Mouse (Mus musculus) lung, postnatal 0 days (tissue): Measurements from ENCODE around the gene Ttc39d. TPM values are rescaled to one million over a fixed set of nuclear protein-coding genes. Genes with fewer than 3 reads are reported as not detected.

ENCODE experiments used
- ATAC-seq: fragments of 200-750 bp; cut with Nextera tagmentation; 2 replicates; pipeline ENCODE4 v1.8.0; 2017; ENCODE audit warnings: moderate library complexity
- DNase-seq: peaks from one replicate; pipeline ENCODE4 v3.0.0-alpha.2; 2016; ENCODE audit warnings: low spot score
- H3K27ac ChIP-seq: fragments of 300-500 bp; sonication (generic); 2 replicates; pipeline ENCODE4 v1.5.1; 2014; ENCODE audit warnings: antibody characterized with exemption, mild to moderate bottlenecking, low read length, mixed read lengths
- H3K27me3 ChIP-seq: fragments of 300-500 bp; sonication (generic); replicated peaks from 2 replicates; pipeline ENCODE4 v1.6.1; 2014; ENCODE audit warnings: low read length, mixed read lengths; ENCODE audit not compliant: insufficient read depth
- H3K36me3 ChIP-seq: fragments of 300-500 bp; sonication (generic); 2 replicates; pipeline ENCODE4 v1.6.1; 2014; ENCODE audit warnings: low read length, mixed read lengths; ENCODE audit not compliant: insufficient read depth
- H3K4me1 ChIP-seq: fragments of 300-500 bp; sonication (generic); 2 replicates; pipeline ENCODE4 v1.6.1; 2014; ENCODE audit warnings: antibody characterized with exemption, low read depth, low read length, mixed read lengths; ENCODE audit not compliant: insufficient read depth
- H3K4me2 ChIP-seq: fragments of 300-500 bp; sonication (generic); replicated peaks from 2 replicates; pipeline ENCODE4 v1.6.1; 2014; ENCODE audit warnings: low read depth, mild to moderate bottlenecking, low read length, moderate library complexity, mixed read lengths
- H3K4me3 ChIP-seq: fragments of 300-500 bp; sonication (generic); 2 replicates; pipeline ENCODE4 v1.5.1; 2014; ENCODE audit warnings: low read depth, low read length
- H3K9ac ChIP-seq: fragments of 300-500 bp; sonication (generic); replicated peaks from 2 replicates; pipeline ENCODE4 v1.6.1; 2014; ENCODE audit warnings: low read depth, mild to moderate bottlenecking
- H3K9me3 ChIP-seq: fragments of 300-500 bp; sonication (generic); 2 replicates; pipeline ENCODE4 v1.6.1; 2016; ENCODE audit warnings: low read length, mixed read lengths
- CTCF ChIP-seq: IDR thresholded peaks from 2 replicates; pipeline ENCODE4 v1.5.1; 2016; ENCODE audit warnings: antibody characterized with exemption, mild to moderate bottlenecking
- EP300 ChIP-seq: IDR thresholded peaks from 2 replicates; pipeline ENCODE4 v1.6.1; 2016; ENCODE audit warnings: antibody characterized with exemption, mild to moderate bottlenecking, control low read depth
- WGBS: fragments of 180-500 bp; shearing (Covaris S2); extraction: QIAGEN DNeasy Blood & Tissue Kit; methylation state at CpG from one replicate; pipeline ENCODE4 v1.1.7; 2014; 5-methylcytosine and 5-hydroxymethylcytosine counted together
- polyA plus RNA-seq: library from polyadenylated mRNA; unstranded; fragments of >200 nt; fragmentation: Nextera tagmentation; extraction: Ambion mirVana; gene quantifications from 2 replicates; pipeline ENCODE4 v1.2.1, GENCODE M21; 2015

Gene Ttc39d
- polyA plus RNA-seq, 1 experiment from 2014 or later = 0.19 TPM

DNA sequence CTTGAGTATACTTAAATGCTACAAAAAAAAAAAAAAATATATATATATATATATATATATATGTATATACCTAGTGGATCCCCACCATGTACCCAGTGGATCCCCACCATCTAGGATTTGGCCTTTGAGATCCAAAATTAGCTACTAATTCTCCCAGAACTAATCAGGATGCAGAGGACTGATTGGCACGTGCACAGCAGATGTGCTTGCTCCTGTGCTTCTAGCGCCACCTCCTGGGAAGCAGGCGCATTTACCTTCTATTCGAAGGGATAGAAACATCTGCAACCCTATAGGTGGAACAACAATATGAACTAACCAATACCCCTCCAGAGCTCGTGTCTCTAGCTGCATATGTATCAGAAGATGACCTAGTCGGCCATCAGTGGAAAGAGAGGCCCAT is 27.3 kb upstream of the Ttc39d start:
- Histone ChIP-seq H3K4me3 (no peak overlapping the region), H3K27ac (no peak overlapping the region), H3K9ac (no peak overlapping the region), H3K4me1 (0 out of 2 replicates have a peak, but pooled peaks cover 4% of the 10 kb centered on the region), H3K4me2 (no peak overlapping the region), H3K9me3 (no peaks in the 10 kb centered on the region), H3K27me3 (no peaks in the 10 kb centered on the region), H3K36me3 (no peaks in the 10 kb centered on the region)
- DNase-seq (peak; percentile 93), ATAC-seq (peak; percentile 79)
- 1% methylated on average over 6 of the region's 6 CpGs for WGBS
- TF ChIP-seq EP300 = no peak
- TF ChIP-seq CTCF = peak; percentile 98

DNA sequence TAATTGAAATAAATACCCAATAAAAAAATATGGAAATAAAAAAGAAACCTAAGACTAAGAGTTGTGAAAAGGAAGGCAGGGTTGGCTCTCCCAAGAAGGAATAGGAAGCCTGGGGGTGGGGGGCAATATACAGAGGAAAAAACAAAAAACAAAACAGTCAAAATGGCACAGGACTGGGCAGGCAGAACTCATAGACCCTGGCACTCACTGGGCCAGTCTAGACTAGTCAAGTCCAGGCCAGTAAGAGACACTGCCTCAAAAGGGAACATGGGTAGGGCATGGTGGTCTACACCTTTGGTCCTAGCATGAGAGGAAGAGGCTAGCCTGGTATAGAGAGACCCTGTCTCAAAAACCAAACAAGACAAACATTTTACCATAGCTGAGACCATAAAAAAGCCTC is 26.8 kb upstream of the Ttc39d start:
- H3K9ac ChIP-seq = no peak overlapping the region
- no peak overlapping the region for H3K4me2 ChIP-seq
- no peak overlapping the region for H3K27ac ChIP-seq
- no peaks in the 10 kb centered on the region for H3K27me3 ChIP-seq
- no peaks in the 10 kb centered on the region for H3K4me1 ChIP-seq
- H3K4me3 ChIP-seq = no peak overlapping the region
- no peaks in the 10 kb centered on the region for H3K36me3 ChIP-seq
- no peak for ATAC-seq
- TF ChIP-seq EP300 (no peak), CTCF (no peak)
- H3K9me3 ChIP-seq = no peaks in the 10 kb centered on the region
- DNase-seq = no peak

DNA sequence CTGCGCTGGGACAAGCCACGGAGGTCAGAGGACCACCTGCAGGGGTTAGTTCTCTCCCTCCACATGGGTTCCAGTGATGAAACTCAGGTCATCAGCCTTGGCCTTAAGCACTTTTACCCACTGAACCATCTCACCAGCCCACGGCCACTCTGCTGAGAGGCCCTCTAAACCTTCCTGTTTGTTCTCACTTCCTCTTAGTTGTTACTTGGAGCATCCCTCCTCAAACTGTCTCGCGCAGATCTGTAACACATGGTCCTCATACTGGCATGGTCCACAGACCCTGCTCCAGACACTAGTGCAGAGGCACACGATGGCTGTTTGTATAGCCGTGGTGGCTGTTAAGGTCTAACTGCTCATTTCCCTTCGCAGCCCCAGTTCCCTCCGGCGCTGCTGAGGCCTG is 23.6 kb upstream of the Ttc39d start:
- Histone ChIP-seq H3K4me3 (no peak overlapping the region), H3K36me3 (no peaks in the 10 kb centered on the region), H3K27me3 (no peaks in the 10 kb centered on the region), H3K9ac (no peak overlapping the region), H3K4me1 (no peaks in the 10 kb centered on the region), H3K27ac (no peak overlapping the region), H3K9me3 (no peaks in the 10 kb centered on the region), H3K4me2 (no peak overlapping the region)
- 71% methylated on average over 9 of the region's 10 CpGs for WGBS
- TF ChIP-seq CTCF (no peak), EP300 (no peak)
- no peak for DNase-seq
- no peak for ATAC-seq

- WGBS = 55% methylated on average over 5 of the region's 5 CpGs
- Histone ChIP-seq H3K27me3 (no peaks in the 10 kb centered on the region), H3K4me1 (no peaks in the 10 kb centered on the region), H3K27ac (no peak overlapping the region), H3K9me3 (no peaks in the 10 kb centered on the region), H3K4me3 (no peak overlapping the region), H3K4me2 (no peak overlapping the region), H3K36me3 (peaks cover 7% of the 10 kb centered on the region; the same call in 1 of the 2 replicates), H3K9ac (no peak overlapping the region)
- peak; percentile 67 for DNase-seq
- peak; percentile 57 for TF ChIP-seq CTCF
- no peak for TF ChIP-seq EP300
- ATAC-seq = no peak
These were observed 14.2 kb upstream of the Ttc39d start for GRCm38 (mm10) chr17:80193075-80193474.

DNA sequence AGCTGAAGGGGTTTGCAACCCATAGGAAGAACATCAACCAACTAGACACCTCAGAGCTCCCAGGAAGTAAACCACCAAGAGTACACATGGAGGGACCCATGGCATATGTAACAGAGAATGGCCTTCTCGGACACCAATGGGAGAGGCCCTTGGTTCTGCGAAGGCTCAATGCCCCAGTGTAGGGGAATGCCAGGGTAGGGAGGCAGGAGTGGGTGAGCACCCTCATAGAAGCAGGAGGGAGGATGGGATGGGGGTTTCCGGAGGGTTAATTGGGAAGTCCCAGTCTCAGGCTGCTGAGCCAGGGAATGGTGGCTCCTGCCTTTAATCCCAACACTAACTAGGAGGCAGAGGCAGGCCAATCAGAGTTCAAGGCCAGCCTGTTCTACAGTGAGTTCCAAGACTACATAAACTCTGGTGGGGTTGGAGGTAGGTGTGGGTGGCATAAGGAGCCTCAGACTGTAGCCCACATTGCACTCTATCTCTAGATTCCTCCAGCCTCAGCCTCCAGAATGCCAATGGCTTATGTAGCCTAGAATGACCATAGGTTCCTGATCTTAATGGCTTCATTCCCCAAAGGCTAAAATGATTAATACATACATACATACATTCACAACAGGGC is 8.0 kb upstream of the Ttc39d start:
- Histone ChIP-seq H3K9ac (no peak overlapping the region), H3K4me3 (no peak overlapping the region), H3K27ac (no peak overlapping the region), H3K4me1 (no peaks in the 10 kb centered on the region), H3K36me3 (peaks cover 14% of the 10 kb centered on the region; the same call in 1 of the 2 replicates), H3K27me3 (no peaks in the 10 kb centered on the region), H3K4me2 (no peak overlapping the region), H3K9me3 (no peaks in the 10 kb centered on the region)
- no peak for TF ChIP-seq EP300
- no peak for TF ChIP-seq CTCF
- DNase-seq (no peak), ATAC-seq (no peak)
- 84% methylated on average over 3 of the region's 3 CpGs for WGBS

DNA sequence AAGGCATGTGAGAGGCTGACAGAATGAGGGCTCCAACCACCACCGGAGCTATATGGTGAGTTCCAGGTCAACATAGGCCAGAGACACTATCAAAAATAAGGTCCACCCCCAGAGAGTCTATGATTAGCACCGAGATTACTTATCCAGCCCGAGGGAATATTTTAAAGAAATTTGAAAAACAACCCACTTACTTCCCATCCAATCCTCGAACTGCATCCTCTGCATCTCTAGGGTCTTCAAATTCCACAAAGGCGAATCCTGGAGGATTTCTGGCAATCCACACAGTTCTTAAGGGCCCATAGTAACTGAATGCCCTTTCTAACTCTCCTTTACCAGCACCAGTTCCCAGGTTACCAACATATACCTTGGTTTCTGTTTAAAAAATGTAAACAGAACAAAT is 1.6 kb upstream of the Ttc39d start:
- no peaks in the 10 kb centered on the region for H3K27me3 ChIP-seq
- peak overlapping the region; percentile 99; the same call in 1 of the 2 replicates for H3K27ac ChIP-seq
- peak overlapping the region; percentile 90 for H3K4me2 ChIP-seq
- ATAC-seq (no peak), DNase-seq (no peak)
- WGBS = 9% methylated on average over 5 of the region's 5 CpGs
- H3K9me3 ChIP-seq = no peaks in the 10 kb centered on the region
- peak overlapping the region; percentile 98 for H3K4me3 ChIP-seq
- no peak for TF ChIP-seq CTCF
- TF ChIP-seq EP300 = no peak
- peaks cover 7% of the 10 kb centered on the region; the same call in 1 of the 2 replicates for H3K36me3 ChIP-seq
- no peak overlapping the region; the same call in none of the 2 replicates for H3K9ac ChIP-seq
- no peaks in the 10 kb centered on the region for H3K4me1 ChIP-seq
